Mouse (Mus musculus): ENCODE measurements at regions not wholly inside any gene's neighbourhood (a gene's known extent, or its start where the extent isn't known, plus 50 kb on each side); places are given as distances from the start of the nearest gene placed in this dataset.

GRCm38 (mm10) chr2:9564487-9565043 is 316.5 kb upstream of the 4930412O13Rik start:
- no peak for ATAC-seq (ENCODE audit: insufficient number of reproducible peaks, low FRiP score, low TSS enrichment, low read depth)
- no peak overlapping the region for H3K27ac ChIP-seq
- H3K36me3 ChIP-seq: no peaks in the 10 kb centered on the region
- H3K4me2 ChIP-seq: no peak overlapping the region
- no peak overlapping the region for H3K4me3 ChIP-seq
- no peaks in the 10 kb centered on the region for H3K4me1 ChIP-seq
- WGBS: 12% methylated on average over 6 of the region's 6 CpGs
- H3K27me3 ChIP-seq: no peaks in the 10 kb centered on the region
- H3K9ac ChIP-seq: no peak overlapping the region
- no peaks in the 10 kb centered on the region for H3K9me3 ChIP-seq

GRCm38 (mm10) chr2:9569220-9569619 is 311.8 kb upstream of the 4930412O13Rik start:
- WGBS: 86% methylated on average over 4 of the region's 4 CpGs
- Histone ChIP-seq H3K4me3 (no peak overlapping the region), H3K27ac (no peak overlapping the region), H3K36me3 (no peaks in the 10 kb centered on the region), H3K4me2 (no peak overlapping the region), H3K4me1 (no peaks in the 10 kb centered on the region), H3K9me3 (no peaks in the 10 kb centered on the region), H3K27me3 (no peaks in the 10 kb centered on the region), H3K9ac (no peak overlapping the region)
- no peak for ATAC-seq (ENCODE audit: insufficient number of reproducible peaks, low FRiP score, low TSS enrichment, low read depth)

- Histone ChIP-seq H3K27ac (no peak overlapping the region), H3K4me3 (no peak overlapping the region), H3K27me3 (no peaks in the 10 kb centered on the region), H3K4me2 (no peak overlapping the region), H3K4me1 (no peaks in the 10 kb centered on the region), H3K36me3 (no peaks in the 10 kb centered on the region), H3K9me3 (no peaks in the 10 kb centered on the region), H3K9ac (no peak overlapping the region)
- ATAC-seq (ENCODE audit: insufficient number of reproducible peaks, low FRiP score, low TSS enrichment, low read depth): no peak
- WGBS: 16% methylated on average over 6 of the region's 6 CpGs
These were observed 306.9 kb upstream of the 4930412O13Rik start for GRCm38 (mm10) chr2:9574196-9574595.

- H3K27me3 ChIP-seq: no peaks in the 10 kb centered on the region
- no peak for ATAC-seq (ENCODE audit: insufficient number of reproducible peaks, low FRiP score, low TSS enrichment, low read depth)
- no peaks in the 10 kb centered on the region for H3K4me1 ChIP-seq
- H3K4me3 ChIP-seq: no peak overlapping the region
- no peak overlapping the region for H3K9ac ChIP-seq
- no peaks in the 10 kb centered on the region for H3K36me3 ChIP-seq
- H3K4me2 ChIP-seq: no peak overlapping the region
- H3K9me3 ChIP-seq: no peaks in the 10 kb centered on the region
- H3K27ac ChIP-seq: peak overlapping the region; percentile 50; the same call in 1 of the 2 replicates
- 83% methylated on average over 5 of the region's 5 CpGs for WGBS
These were observed 306.4 kb upstream of the 4930412O13Rik start for GRCm38 (mm10) chr2:9574651-9575050.

GRCm38 (mm10) chr2:9577868-9578267 is 303.2 kb upstream of the 4930412O13Rik start:
- no peak overlapping the region for H3K9ac ChIP-seq

GRCm38 (mm10) chr2:9587389-9587788 is 293.7 kb upstream of the 4930412O13Rik start:
- Histone ChIP-seq H3K27me3 (no peaks in the 10 kb centered on the region), H3K4me2 (no peak overlapping the region), H3K9me3 (no peaks in the 10 kb centered on the region), H3K4me3 (no peak overlapping the region), H3K27ac (no peak overlapping the region), H3K36me3 (no peaks in the 10 kb centered on the region), H3K4me1 (no peaks in the 10 kb centered on the region), H3K9ac (no peak overlapping the region)
- no peak for ATAC-seq (ENCODE audit: insufficient number of reproducible peaks, low FRiP score, low TSS enrichment, low read depth)
- WGBS: 84% methylated on average over 3 of the region's 3 CpGs

More at GRCm38 (mm10) chr2:9577868-9578267, 303.2 kb upstream of the 4930412O13Rik start:
- H3K9me3 ChIP-seq: no peaks in the 10 kb centered on the region
- no peak overlapping the region for H3K4me2 ChIP-seq
- WGBS: 70% methylated on average over 4 of the region's 4 CpGs
- no peak for ATAC-seq (ENCODE audit: insufficient number of reproducible peaks, low FRiP score, low TSS enrichment, low read depth)
- no peaks in the 10 kb centered on the region for H3K27me3 ChIP-seq
- H3K4me1 ChIP-seq: no peaks in the 10 kb centered on the region
- no peak overlapping the region for H3K4me3 ChIP-seq
- H3K27ac ChIP-seq: no peak overlapping the region
- no peaks in the 10 kb centered on the region for H3K36me3 ChIP-seq

GRCm38 (mm10) chr2:9589200-9589599 is 291.9 kb upstream of the 4930412O13Rik start:
- Histone ChIP-seq H3K9me3 (no peaks in the 10 kb centered on the region), H3K4me2 (no peak overlapping the region), H3K36me3 (no peaks in the 10 kb centered on the region), H3K9ac (no peak overlapping the region), H3K4me3 (no peak overlapping the region), H3K27ac (no peak overlapping the region), H3K4me1 (peaks cover 2% of the 10 kb centered on the region; the same call in 1 of the 2 replicates), H3K27me3 (no peaks in the 10 kb centered on the region)
- no peak for ATAC-seq (ENCODE audit: insufficient number of reproducible peaks, low FRiP score, low TSS enrichment, low read depth)

- Histone ChIP-seq H3K27me3 (no peaks in the 10 kb centered on the region), H3K4me3 (no peak overlapping the region), H3K27ac (no peak overlapping the region), H3K36me3 (no peaks in the 10 kb centered on the region), H3K4me2 (no peak overlapping the region), H3K4me1 (peaks cover 2% of the 10 kb centered on the region; the same call in 1 of the 2 replicates), H3K9ac (no peak overlapping the region), H3K9me3 (no peaks in the 10 kb centered on the region)
- WGBS: 79% methylated on average over 1 of the region's 1 CpGs
- no peak for ATAC-seq (ENCODE audit: insufficient number of reproducible peaks, low FRiP score, low TSS enrichment, low read depth)
These were observed 288.5 kb upstream of the 4930412O13Rik start for GRCm38 (mm10) chr2:9592531-9592930.

GRCm38 (mm10) chr2:9593931-9594330 is 287.1 kb upstream of the 4930412O13Rik start:
- no peak overlapping the region for H3K27ac ChIP-seq
- ATAC-seq (ENCODE audit: insufficient number of reproducible peaks, low FRiP score, low TSS enrichment, low read depth): peak; percentile 44; the same call in 1 of the 2 replicates
- no peaks in the 10 kb centered on the region for H3K9me3 ChIP-seq
- H3K27me3 ChIP-seq: no peaks in the 10 kb centered on the region
- 32% methylated on average over 10 of the region's 10 CpGs for WGBS
- H3K4me2 ChIP-seq: no peak overlapping the region
- H3K36me3 ChIP-seq: no peaks in the 10 kb centered on the region
- H3K9ac ChIP-seq: no peak overlapping the region
- H3K4me1 ChIP-seq: peaks cover 2% of the 10 kb centered on the region; the same call in 1 of the 2 replicates
- no peak overlapping the region for H3K4me3 ChIP-seq

- Histone ChIP-seq H3K27me3 (no peaks in the 10 kb centered on the region), H3K36me3 (no peaks in the 10 kb centered on the region), H3K27ac (no peak overlapping the region), H3K4me3 (no peak overlapping the region), H3K4me1 (peaks cover 2% of the 10 kb centered on the region; the same call in 1 of the 2 replicates), H3K9ac (no peak overlapping the region), H3K4me2 (no peak overlapping the region), H3K9me3 (no peaks in the 10 kb centered on the region)
- WGBS: 61% methylated on average over 8 of the region's 8 CpGs
- ATAC-seq (ENCODE audit: insufficient number of reproducible peaks, low FRiP score, low TSS enrichment, low read depth): no peak
These were observed 285.7 kb upstream of the 4930412O13Rik start for GRCm38 (mm10) chr2:9595236-9595850.

- H3K4me2 ChIP-seq: no peak overlapping the region
- no peaks in the 10 kb centered on the region for H3K9me3 ChIP-seq
- no peak overlapping the region for H3K9ac ChIP-seq
- ATAC-seq (ENCODE audit: insufficient number of reproducible peaks, low FRiP score, low TSS enrichment, low read depth): no peak
- H3K4me3 ChIP-seq: no peak overlapping the region
- no peak overlapping the region for H3K27ac ChIP-seq
- WGBS: 71% methylated on average over 12 of the region's 12 CpGs
- no peaks in the 10 kb centered on the region for H3K36me3 ChIP-seq
- no peaks in the 10 kb centered on the region for H3K27me3 ChIP-seq
- H3K4me1 ChIP-seq: peaks cover 2% of the 10 kb centered on the region; the same call in 1 of the 2 replicates
These were observed 284.9 kb upstream of the 4930412O13Rik start for GRCm38 (mm10) chr2:9596135-9596534.

- Histone ChIP-seq H3K4me3 (no peak overlapping the region), H3K4me1 (no peaks in the 10 kb centered on the region), H3K4me2 (no peak overlapping the region), H3K27ac (no peak overlapping the region), H3K9ac (no peak overlapping the region), H3K9me3 (no peaks in the 10 kb centered on the region), H3K27me3 (no peaks in the 10 kb centered on the region), H3K36me3 (no peaks in the 10 kb centered on the region)
- ATAC-seq (ENCODE audit: insufficient number of reproducible peaks, low FRiP score, low TSS enrichment, low read depth): no peak
- 79% methylated on average over 6 of the region's 6 CpGs for WGBS
These were observed 276.1 kb upstream of the 4930412O13Rik start for GRCm38 (mm10) chr2:9604984-9605383.

Measured in limb, embryonic 15.5 days (tissue).